Mouse (Mus musculus): ENCODE results near the gene Srsf7. TPM values are rescaled to one million over a fixed set of nuclear protein-coding genes. Genes with fewer than 3 reads are reported as not detected.

Srsf7 gene
- total and polyA plus RNA-seq, 2 experiments from 2014 or later, result 150 to 224 TPM

- Histone ChIP-seq H3K9ac (replicated peaks; ENCODE audit: low read length, poor library complexity, severe bottlenecking) (no peak overlapping the region), H3K9me3 (ENCODE audit: low read length) (no peaks in the 10 kb centered on the region), H3K36me3 (ENCODE audit: insufficient read depth, low read length) (no peaks in the 10 kb centered on the region), H3K27ac (ENCODE audit: low read depth, low read length) (no peak overlapping the region), H3K27me3 (ENCODE audit: insufficient read depth, low read length) (no peaks in the 10 kb centered on the region), H3K4me3 (ENCODE audit: low read depth, low read length) (no peak overlapping the region), H3K4me1 (ENCODE audit: insufficient read depth, low read length) (peaks cover 18% of the 10 kb centered on the region), H3K4me2 (ENCODE audit: low read depth, low read length, poor library complexity, severe bottlenecking) (no peak overlapping the region)
- 90% methylated on average over 8 of the region's 8 CpGs for WGBS
- TF ChIP-seq CTCF (IDR thresholded peaks at IDR 0.05), result no peak
- DNase-seq (ENCODE audit: low spot score) (no peak), ATAC-seq (ENCODE audit: low FRiP score) (no peak)
These were observed 43.1 kb downstream of the Srsf7 start for GRCm38 (mm10) chr17:80163991-80164390.

GRCm38 (mm10) chr17:80160454-80160853, 46.7 kb downstream of the Srsf7 start:
- H3K36me3 ChIP-seq (ENCODE audit: insufficient read depth, low read length), result no peaks in the 10 kb centered on the region
- H3K27ac ChIP-seq (ENCODE audit: low read depth, low read length), result no peak overlapping the region
- H3K4me1 ChIP-seq (ENCODE audit: insufficient read depth, low read length), result no peaks in the 10 kb centered on the region
- no peak; the same call in 1 of the 2 replicates for TF ChIP-seq CTCF (IDR thresholded peaks at IDR 0.05)
- H3K9ac ChIP-seq (replicated peaks; ENCODE audit: low read length, poor library complexity, severe bottlenecking), result no peak overlapping the region
- WGBS, result 74% methylated on average over 5 of the region's 5 CpGs
- H3K27me3 ChIP-seq (ENCODE audit: insufficient read depth, low read length), result no peaks in the 10 kb centered on the region
- peak; percentile 85 for DNase-seq (ENCODE audit: low spot score)
- H3K4me2 ChIP-seq (ENCODE audit: low read depth, low read length, poor library complexity, severe bottlenecking), result no peak overlapping the region
- no peaks in the 10 kb centered on the region for H3K9me3 ChIP-seq (ENCODE audit: low read length)
- no peak overlapping the region for H3K4me3 ChIP-seq (ENCODE audit: low read depth, low read length)
- no peak for ATAC-seq (ENCODE audit: low FRiP score)

GRCm38 (mm10) chr17:80157489-80157888, 49.6 kb downstream of the Srsf7 start:
- H3K27ac ChIP-seq (ENCODE audit: low read depth, low read length), result no peak overlapping the region
- H3K9ac ChIP-seq (replicated peaks; ENCODE audit: low read length, poor library complexity, severe bottlenecking), result no peak overlapping the region
- H3K9me3 ChIP-seq (ENCODE audit: low read length), result no peaks in the 10 kb centered on the region
- no peak overlapping the region for H3K4me2 ChIP-seq (ENCODE audit: low read depth, low read length, poor library complexity, severe bottlenecking)
- H3K4me1 ChIP-seq (ENCODE audit: insufficient read depth, low read length), result no peaks in the 10 kb centered on the region
- ATAC-seq (ENCODE audit: low FRiP score) (no peak), DNase-seq (ENCODE audit: low spot score) (no peak)
- no peak overlapping the region for H3K4me3 ChIP-seq (ENCODE audit: low read depth, low read length)
- TF ChIP-seq CTCF (IDR thresholded peaks at IDR 0.05), result no peak
- no peaks in the 10 kb centered on the region for H3K27me3 ChIP-seq (ENCODE audit: insufficient read depth, low read length)
- no peaks in the 10 kb centered on the region for H3K36me3 ChIP-seq (ENCODE audit: insufficient read depth, low read length)
- WGBS, result 93% methylated on average over 6 of the region's 6 CpGs

- no peaks in the 10 kb centered on the region for H3K4me1 ChIP-seq (ENCODE audit: insufficient read depth, low read length)
- H3K4me2 ChIP-seq (ENCODE audit: low read depth, low read length, poor library complexity, severe bottlenecking), result no peak overlapping the region
- no peaks in the 10 kb centered on the region for H3K9me3 ChIP-seq (ENCODE audit: low read length)
- H3K36me3 ChIP-seq (ENCODE audit: insufficient read depth, low read length), result no peaks in the 10 kb centered on the region
- no peak overlapping the region for H3K27ac ChIP-seq (ENCODE audit: low read depth, low read length)
- no peak for DNase-seq (ENCODE audit: low spot score)
- WGBS, result 91% methylated on average over 8 of the region's 8 CpGs
- no peak for ATAC-seq (ENCODE audit: low FRiP score)
- H3K9ac ChIP-seq (replicated peaks; ENCODE audit: low read length, poor library complexity, severe bottlenecking), result no peak overlapping the region
- TF ChIP-seq CTCF (IDR thresholded peaks at IDR 0.05), result no peak
- H3K4me3 ChIP-seq (ENCODE audit: low read depth, low read length), result no peak overlapping the region
- H3K27me3 ChIP-seq (ENCODE audit: insufficient read depth, low read length), result no peaks in the 10 kb centered on the region
These were observed 50.2 kb downstream of the Srsf7 start for GRCm38 (mm10) chr17:80156905-80157304.

GRCm38 (mm10) chr17:80153631-80154030, 53.5 kb downstream of the Srsf7 start:
- ATAC-seq (ENCODE audit: low FRiP score), result no peak
- Histone ChIP-seq H3K27ac (ENCODE audit: low read depth, low read length) (no peak overlapping the region), H3K27me3 (ENCODE audit: insufficient read depth, low read length) (no peaks in the 10 kb centered on the region), H3K4me2 (ENCODE audit: low read depth, low read length, poor library complexity, severe bottlenecking) (no peak overlapping the region), H3K9me3 (ENCODE audit: low read length) (no peaks in the 10 kb centered on the region), H3K4me3 (ENCODE audit: low read depth, low read length) (no peak overlapping the region), H3K4me1 (ENCODE audit: insufficient read depth, low read length) (no peaks in the 10 kb centered on the region), H3K9ac (replicated peaks; ENCODE audit: low read length, poor library complexity, severe bottlenecking) (no peak overlapping the region), H3K36me3 (ENCODE audit: insufficient read depth, low read length) (no peaks in the 10 kb centered on the region)
- TF ChIP-seq CTCF (IDR thresholded peaks at IDR 0.05), result no peak
- WGBS, result 66% methylated on average over 2 of the region's 2 CpGs
- DNase-seq (ENCODE audit: low spot score), result no peak

GRCm38 (mm10) chr17:80152767-80153630, 54.1 kb downstream of the Srsf7 start:
- Histone ChIP-seq H3K9me3 (ENCODE audit: low read length) (no peaks in the 10 kb centered on the region), H3K36me3 (ENCODE audit: insufficient read depth, low read length) (no peaks in the 10 kb centered on the region), H3K27ac (ENCODE audit: low read depth, low read length) (no peak overlapping the region), H3K9ac (replicated peaks; ENCODE audit: low read length, poor library complexity, severe bottlenecking) (no peak overlapping the region), H3K4me1 (ENCODE audit: insufficient read depth, low read length) (no peaks in the 10 kb centered on the region), H3K27me3 (ENCODE audit: insufficient read depth, low read length) (no peaks in the 10 kb centered on the region), H3K4me3 (ENCODE audit: low read depth, low read length) (no peak overlapping the region), H3K4me2 (ENCODE audit: low read depth, low read length, poor library complexity, severe bottlenecking) (no peak overlapping the region)
- TF ChIP-seq CTCF (IDR thresholded peaks at IDR 0.05), result no peak
- ATAC-seq (ENCODE audit: low FRiP score) (peak; percentile 48; the same call in 1 of the 2 replicates), DNase-seq (ENCODE audit: low spot score) (no peak)
- WGBS, result 63% methylated on average over 12 of the region's 12 CpGs
